ENCODE assay signal across 22 mouse cellular contexts in the genomic region with DNA sequence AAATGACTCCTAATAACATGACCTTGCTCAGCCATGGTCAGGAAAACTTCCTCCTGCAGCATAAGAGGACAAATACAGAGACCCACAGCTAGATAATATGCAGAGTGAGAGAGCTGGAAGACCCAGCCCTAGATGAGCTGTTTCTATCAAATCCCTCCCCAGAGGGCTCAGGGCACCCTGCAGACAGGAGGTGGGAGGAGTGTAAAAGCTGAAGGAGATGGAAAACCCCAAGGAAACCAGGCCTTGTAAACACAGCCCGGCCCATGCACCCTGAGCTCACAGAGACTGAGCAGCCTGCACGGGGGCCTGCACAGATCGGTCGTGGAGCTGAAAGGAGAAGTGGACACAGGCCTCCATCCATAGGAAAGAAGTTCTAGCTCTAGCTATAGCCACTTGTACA. TPM values are rescaled to one million over a fixed set of nuclear protein-coding genes. Genes with fewer than 3 reads are reported as not detected.
DNase-seq lines count a peak whose midpoint lies in the region; ATAC-seq lines count a peak whose summit lies in the region.
"Had no signal": no experiment of that assay in that cellular context is flagged by ENCODE, and none has a peak within 500 bp of the region (broad histone marks: within the 10 kb centered on the region; RNA-seq: fewer than 3 reads in every experiment).

No protein-coding gene starts in this region.

- H3K4me3 ChIP-seq in heart, embryonic 12.5 days, result no peak overlapping the region
- H3K4me3 ChIP-seq: embryonic facial prominence, embryonic 15.5 days; erythroblast, embryonic 14.5 days; forebrain, embryonic 10.5 days; gastrocnemius, adult 2 months; hindbrain, embryonic 10.5 days; hindbrain, embryonic 15.5 days had no signal

- no peak overlapping the region for H3K27ac ChIP-seq in heart, embryonic 12.5 days (ENCODE audit: poor library complexity, severe bottlenecking)
- H3K27ac ChIP-seq: embryonic facial prominence, embryonic 15.5 days; forebrain, embryonic 10.5 days; gastrocnemius, adult 2 months; hindbrain, embryonic 10.5 days; hindbrain, embryonic 15.5 days had no signal

- 0 out of 2 replicates have a peak, but pooled peaks cover 3% of the 10 kb centered on the region for H3K9me3 ChIP-seq in heart, embryonic 12.5 days (replicated peaks)
- H3K9me3 ChIP-seq: embryonic facial prominence, embryonic 15.5 days; forebrain, embryonic 10.5 days; G1E; hindbrain, embryonic 10.5 days; hindbrain, embryonic 15.5 days had no signal

- peaks cover 13% of the 10 kb centered on the region; the same call in 1 of the 2 replicates for H3K4me1 ChIP-seq in heart, embryonic 12.5 days (replicated peaks)
- H3K4me1 ChIP-seq: hindbrain, embryonic 15.5 days had no signal

- peak; percentile 47 for DNase-seq in CD4-positive, CD25-positive, alpha-beta regulatory T cell, adult 2 months (ENCODE audit: low read depth, low spot score)
- DNase-seq in ES-CJ7 (ENCODE audit: low read depth, low spot score), result peak; percentile 53
- no peak for DNase-seq in lung, postnatal 10 days
- DNase-seq in yolk sac, embryonic 10.5 days (ENCODE audit: low spot score), result no peak
- DNase-seq: adrenal gland, postnatal 10 days; cerebellum, adult 11 months; cerebellum, adult 8-10 months; cerebellum, postnatal 14 days; embryo, embryonic 11 days; gastrocnemius, adult 2 months; gastrocnemius, postnatal 25 days; heart, postnatal 10 days; kidney, adult 11 months had no signal

- peaks cover 5% of the 10 kb centered on the region for H3K36me3 ChIP-seq in heart, embryonic 12.5 days
- H3K36me3 ChIP-seq: embryonic facial prominence, embryonic 15.5 days; hindbrain, embryonic 15.5 days had no signal

- no peak overlapping the region for H3K9ac ChIP-seq in heart, embryonic 12.5 days
- H3K9ac ChIP-seq: embryonic facial prominence, embryonic 15.5 days; hindbrain, embryonic 15.5 days had no signal

- no peak overlapping the region for H3K4me2 ChIP-seq in heart, embryonic 12.5 days
- H3K4me2 ChIP-seq: embryonic facial prominence, embryonic 15.5 days; hindbrain, embryonic 15.5 days had no signal

- 79% methylated on average over 4 of the region's 4 CpGs for WGBS in heart, embryonic 12.5 days

- H3K27me3 ChIP-seq in heart, embryonic 12.5 days (replicated peaks), result no peaks in the 10 kb centered on the region
- H3K27me3 ChIP-seq: embryonic facial prominence, embryonic 15.5 days; hindbrain, embryonic 15.5 days had no signal

- peak; percentile 34 for ATAC-seq in activated CD4-positive, CD25-positive, alpha-beta regulatory T cell, adult 4 months
- no peak for ATAC-seq in heart, embryonic 12.5 days (ENCODE audit: insufficient number of reproducible peaks, low FRiP score)
- ATAC-seq: forebrain, embryonic 14.5 days had no signal

RNA-seq across cellular contexts. Expression of gene Nek7, which starts 27.5 kb away (rescaled TPM):
- 10 to 100 TPM; 61.4 to 80.0 TPM for polyA plus RNA-seq in activated CD4-positive, CD25-positive, alpha-beta regulatory T cell, adult 4 months (2017; shearing (Covaris generic))
- 53.9 and 56.4 TPM in 2 replicates for polyA plus RNA-seq in heart, embryonic 12.5 days (2016; fragmentation: Nextera tagmentation; extraction: Ambion mirVana)

Comparison
In these comparisons a context has a peak if more than half of its experiments do, and no peak if none do; other contexts are left out.
1. DNase-seq: peak in CD4-positive, CD25-positive, alpha-beta regulatory T cell, adult 2 months (single experiment) and ES-CJ7 (single experiment); none in lung, postnatal 10 days (single experiment) and yolk sac, embryonic 10.5 days (single experiment).